Mouse (Mus musculus): Measurements from ENCODE around the gene Tada3. TPM values are rescaled to one million over a fixed set of nuclear protein-coding genes. Genes with fewer than 3 reads are reported as not detected.

The Tada3 gene
- total RNA-seq, 2 experiments from 2014 or later, result 21.2 to 24.4 TPM

Small RNA genes lying within 50 kb of the gene (microRNA-seq; reads per million reads assigned to microRNA genes)
- gene Gm24387, result not detected

Other genes starting within 250 kb of the Tada3 start
- gene Lhfpl4, start 182.5 kb downstream of the Tada3 start, total RNA-seq (2021), result under 1 TPM; 0.29 to 0.34 TPM
- gene Mtmr14, start 140.0 kb downstream of the Tada3 start, total RNA-seq (2021), result 10 to 100 TPM; 13.1 to 15.4 TPM
- gene Cpne9, start 95.6 kb downstream of the Tada3 start, total RNA-seq (2021), result not detected
- 10 to 100 TPM; 12.7 to 15.8 TPM for gene Brpf1, start 70.7 kb downstream of the Tada3 start, total RNA-seq (2021)
- 1 to 10 TPM; 4.4 to 4.8 TPM for gene Ogg1, start 50.9 kb downstream of the Tada3 start, total RNA-seq (2021)
- 10 to 100 TPM; 65.9 to 68.5 TPM for gene Camk1, start 33.9 kb downstream of the Tada3 start, total RNA-seq (2021)
- gene Arpc4, start 232 bp upstream of the Tada3 start, total RNA-seq (2021), result 10 to 100 TPM; 66.4 to 74.2 TPM
- gene Ttll3, start 11.4 kb upstream of the Tada3 start, total RNA-seq (2021), result 1 to 10 TPM; 1.0 to 1.4 TPM
- gene Rpusd3, start 41.5 kb upstream of the Tada3 start, total RNA-seq (2021), result 10 to 100 TPM; 10.3 to 11.5 TPM
- 1 to 10 TPM; 5.6 to 9.0 TPM for gene Cidec, start 57.9 kb upstream of the Tada3 start, total RNA-seq (2021)
- gene Jagn1, start 64.7 kb upstream of the Tada3 start, total RNA-seq (2021), result 10 to 100 TPM; 22.2 TPM
- gene Il17re, start 80.6 kb upstream of the Tada3 start, total RNA-seq (2021), result 1 to 10 TPM in 1 of 2 experiments, under 1 TPM in 1; 0.78 to 1.1 TPM
- gene Il17rc, start 93.5 kb upstream of the Tada3 start, total RNA-seq (2021), result 10 to 100 TPM in 1 of 2 experiments, 1 to 10 TPM in 1; 8.2 to 10.0 TPM
- 10 to 100 TPM; 52.2 to 55.6 TPM for gene Creld1, start 105.4 kb upstream of the Tada3 start, total RNA-seq (2021)
- gene Prrt3, start 124.0 kb upstream of the Tada3 start, total RNA-seq (2021), result not detected
- 10 to 100 TPM; 57.4 to 60.9 TPM for gene Emc3, start 153.8 kb upstream of the Tada3 start, total RNA-seq (2021)
- under 1 TPM; 0.26 to 0.53 TPM for gene Fancd2, start 153.8 kb upstream of the Tada3 start, total RNA-seq (2021)
- not detected for gene Fancd2os, start 222.8 kb upstream of the Tada3 start, total RNA-seq (2021)
- gene Brk1, start 226.9 kb upstream of the Tada3 start, total RNA-seq (2021), result 10 to 100 TPM; 70.0 to 70.9 TPM
- 10 to 100 TPM; 10.7 to 11.7 TPM for gene Vhl, start 246.1 kb upstream of the Tada3 start, total RNA-seq (2021)